Mouse (Mus musculus) CD8-positive naive resting alpha-beta T cell, adult 57 days (primary cell): ENCODE data around the gene Olfr384. TPM values are rescaled to one million over a fixed set of nuclear protein-coding genes. Genes with fewer than 3 reads are reported as not detected.

ENCODE experiments used
- total RNA-seq: library from RNA; stranded (reverse); gene quantifications from one replicate; pipeline ENCODE4 v1.2.4, GENCODE M21; 2023

Gene Olfr384
- not detected for total RNA-seq

DNA sequence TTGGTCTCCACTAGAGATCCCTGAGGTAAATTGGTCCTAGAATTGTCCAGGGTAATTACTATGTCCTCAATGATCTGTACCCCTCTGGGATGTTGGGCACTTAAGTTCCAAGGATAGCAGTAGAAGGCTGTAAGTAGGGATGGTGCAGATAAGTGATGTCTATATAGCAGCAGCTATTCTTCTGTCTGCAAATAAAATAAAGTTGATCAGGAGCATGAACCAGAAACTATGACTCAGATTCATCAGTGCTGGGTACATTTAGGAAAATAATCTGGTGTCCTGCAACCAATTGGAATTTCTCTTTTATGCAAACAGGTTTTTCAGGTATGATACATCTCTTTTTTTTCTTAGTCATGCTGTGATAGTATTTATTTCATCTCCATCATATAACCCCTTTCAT, at the start of gene Olfr384:
Olfr384 (plus strand) TSS at position 301 of the 400 bp plus-strand sequence.

DNA sequence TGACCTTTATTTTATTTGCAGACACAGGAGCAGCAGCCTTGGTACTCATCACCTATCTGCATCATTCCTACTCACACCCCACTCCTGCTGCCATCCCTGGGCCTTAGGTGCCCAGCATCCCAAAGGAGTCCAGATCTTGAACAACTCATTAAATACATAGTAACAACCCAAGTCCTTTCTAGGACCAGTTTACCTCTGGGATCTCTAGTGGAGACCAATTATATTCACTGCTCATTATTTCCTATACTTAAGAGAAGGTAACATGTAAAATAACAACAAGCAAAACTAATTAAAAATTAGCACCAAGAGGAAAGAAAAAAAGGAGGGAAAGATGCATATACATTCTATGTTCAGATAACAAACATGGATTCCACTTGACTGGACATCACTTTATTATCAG, 5.5 kb upstream of the Olfr384 start, which contains the start of gene Olfr385:
Olfr385 (minus strand) TSS at position 101 of the 400 bp plus-strand sequence.

Other genes with a start within 250 kb of the Olfr384 start
- gene Olfr20, start 247.8 kb upstream of the Olfr384 start, total RNA-seq: not detected
- gene Olfr376, start 227.3 kb upstream of the Olfr384 start, total RNA-seq: not detected
- gene Olfr1, start 199.0 kb upstream of the Olfr384 start, total RNA-seq: not detected
- gene Olfr378, start 170.1 kb upstream of the Olfr384 start, total RNA-seq: not detected
- gene Olfr380, start 141.1 kb upstream of the Olfr384 start, total RNA-seq: not detected
- gene Olfr381, start 107.0 kb upstream of the Olfr384 start, total RNA-seq: not detected
- gene Olfr382, start 81.4 kb upstream of the Olfr384 start, total RNA-seq: not detected
- gene Olfr385, start 5.6 kb upstream of the Olfr384 start, total RNA-seq: not detected
- not detected for gene Zfp735, start 90.2 kb downstream of the Olfr384 start, total RNA-seq
- gene Olfr389, start 182.1 kb downstream of the Olfr384 start, total RNA-seq: not detected
- gene Olfr390, start 184.4 kb downstream of the Olfr384 start, total RNA-seq: not detected
- not detected for gene Olfr391-ps, start 204.5 kb downstream of the Olfr384 start, total RNA-seq
- not detected for gene Olfr392, start 218.5 kb downstream of the Olfr384 start, total RNA-seq